Mouse (Mus musculus) ES-Bruce4 (cell line): ENCODE results near the gene Icam4.

Experiments
- CTCF ChIP-seq: IDR thresholded peaks from one replicate; pipeline ENCODE4 v1.8.1; 2011; ENCODE audit warnings: low read depth, low read length
- EP300 ChIP-seq: IDR thresholded peaks from 2 replicates; pipeline ENCODE4 v1.6.1; 2011; ENCODE audit warnings: low read depth, low read length; ENCODE audit not compliant: insufficient read depth
- POLR2A ChIP-seq: IDR thresholded peaks from one replicate; pipeline ENCODE4 v1.8.1; 2011; ENCODE audit warnings: low read length; ENCODE audit not compliant: insufficient read depth

GRCm38 (mm10) chr9:21074173-21074572 is 45.0 kb downstream of the Icam4 start:
- no peak for TF ChIP-seq CTCF
- TF ChIP-seq POLR2A = no peak
- TF ChIP-seq EP300 = no peak
